Mouse (Mus musculus) urinary bladder, adult 18-20 months (tissue): ENCODE data around the gene Tmem163.

Experiments
- DNase-seq, 2 experiments: peaks; one replicate each; pipeline ENCODE4 v3.0.0; 2022; ENCODE audit warnings: low spot score in 2 of 2, mixed read lengths in 2 of 2

The Tmem163 gene

DNA sequence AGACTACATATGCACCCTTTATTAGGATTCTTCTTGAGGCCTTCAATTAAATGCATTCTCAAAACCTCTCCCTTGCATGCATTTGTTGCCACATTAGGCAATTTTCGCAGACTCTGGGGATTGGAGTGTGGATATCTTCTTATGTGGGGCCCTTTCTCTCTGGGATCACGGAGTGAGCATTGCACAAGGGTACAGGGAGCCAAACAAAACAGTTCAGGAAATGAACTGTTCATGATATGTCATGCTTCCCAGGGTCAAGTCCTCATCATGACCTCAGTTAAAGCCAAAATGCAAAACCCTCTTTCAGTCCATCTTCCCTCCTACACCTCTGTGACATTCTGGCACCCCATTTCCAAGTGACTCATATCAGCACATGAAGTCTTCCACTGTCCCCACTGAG is 27.8 kb downstream of the Tmem163 start:
- DNase-seq = no peak

DNA sequence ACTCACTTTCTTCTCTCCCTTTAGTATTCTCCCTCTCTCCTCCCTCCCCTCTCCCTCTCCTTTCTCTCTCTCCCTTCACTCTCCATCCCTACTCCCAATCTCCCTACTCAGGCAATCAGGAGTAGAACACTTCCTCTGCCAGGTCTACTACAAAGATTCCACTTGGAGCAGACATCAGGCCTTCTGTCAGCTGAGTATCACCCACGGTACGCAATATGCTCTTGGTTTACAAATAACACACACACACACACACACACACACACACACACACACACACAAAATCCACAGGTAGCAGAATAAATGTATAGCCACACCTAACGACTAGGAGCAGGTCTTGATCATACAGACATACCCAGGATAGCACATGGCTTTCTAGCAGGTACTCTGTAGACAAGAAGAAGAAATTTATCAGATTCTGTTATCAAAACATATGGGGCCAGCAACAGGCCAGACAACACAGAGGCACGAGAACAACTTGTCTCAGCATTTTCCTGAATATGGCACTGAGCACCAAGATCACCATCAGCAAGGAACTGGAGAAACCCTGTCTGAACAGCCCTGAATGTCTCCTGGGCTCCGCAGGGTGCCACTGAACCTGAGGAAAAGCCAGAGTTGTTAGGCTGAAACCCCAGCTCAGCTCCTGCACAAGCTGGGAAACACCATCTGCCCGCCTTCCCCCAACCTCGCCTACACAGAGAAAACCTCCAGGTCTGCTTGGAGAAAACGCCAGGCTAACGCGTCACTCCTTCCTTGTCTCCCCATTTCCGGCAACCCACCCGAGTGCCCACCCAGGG is 36.2 kb downstream of the Tmem163 start:
- DNase-seq = no peak

DNA sequence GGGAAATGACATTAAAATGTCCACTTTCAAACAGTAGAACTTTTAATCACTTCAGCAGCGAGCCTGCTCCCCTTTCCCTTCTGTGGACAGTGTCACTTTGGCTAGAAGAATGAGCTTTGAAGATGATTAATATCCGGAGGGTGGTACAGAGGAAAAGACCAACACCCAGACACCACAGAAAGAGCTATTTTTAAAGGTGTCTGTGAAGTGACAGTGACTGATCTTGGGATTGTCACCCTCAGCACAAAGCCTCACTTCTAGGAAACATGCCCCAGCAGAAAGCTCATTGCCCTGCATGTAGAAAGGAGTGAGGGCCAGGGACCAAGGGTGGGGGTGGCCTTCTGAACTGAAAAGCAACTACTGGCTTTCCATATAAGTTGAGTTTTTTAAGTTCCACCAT is 41.4 kb downstream of the Tmem163 start:
- DNase-seq = no peak

DNA sequence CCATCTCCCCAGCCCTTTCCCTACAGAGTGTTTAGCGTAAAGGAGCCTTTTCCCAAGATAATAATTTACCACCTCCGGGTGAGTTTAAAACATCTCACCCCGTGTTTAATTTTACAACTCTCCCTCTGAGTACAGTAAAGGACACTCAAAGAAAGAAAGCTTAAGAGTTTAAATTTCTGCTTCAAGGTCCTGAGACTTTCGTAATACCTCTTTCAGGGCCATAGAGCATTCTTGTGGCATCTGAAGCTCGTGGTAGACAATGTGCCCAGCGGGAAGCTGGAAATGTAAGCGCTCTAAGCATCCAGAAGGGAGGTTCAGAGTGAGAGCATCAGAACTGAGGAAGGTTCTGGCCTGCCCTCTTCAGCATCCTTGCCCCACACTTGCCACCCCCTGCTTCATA is 52.2 kb downstream of the Tmem163 start:
- no peak for DNase-seq

DNA sequence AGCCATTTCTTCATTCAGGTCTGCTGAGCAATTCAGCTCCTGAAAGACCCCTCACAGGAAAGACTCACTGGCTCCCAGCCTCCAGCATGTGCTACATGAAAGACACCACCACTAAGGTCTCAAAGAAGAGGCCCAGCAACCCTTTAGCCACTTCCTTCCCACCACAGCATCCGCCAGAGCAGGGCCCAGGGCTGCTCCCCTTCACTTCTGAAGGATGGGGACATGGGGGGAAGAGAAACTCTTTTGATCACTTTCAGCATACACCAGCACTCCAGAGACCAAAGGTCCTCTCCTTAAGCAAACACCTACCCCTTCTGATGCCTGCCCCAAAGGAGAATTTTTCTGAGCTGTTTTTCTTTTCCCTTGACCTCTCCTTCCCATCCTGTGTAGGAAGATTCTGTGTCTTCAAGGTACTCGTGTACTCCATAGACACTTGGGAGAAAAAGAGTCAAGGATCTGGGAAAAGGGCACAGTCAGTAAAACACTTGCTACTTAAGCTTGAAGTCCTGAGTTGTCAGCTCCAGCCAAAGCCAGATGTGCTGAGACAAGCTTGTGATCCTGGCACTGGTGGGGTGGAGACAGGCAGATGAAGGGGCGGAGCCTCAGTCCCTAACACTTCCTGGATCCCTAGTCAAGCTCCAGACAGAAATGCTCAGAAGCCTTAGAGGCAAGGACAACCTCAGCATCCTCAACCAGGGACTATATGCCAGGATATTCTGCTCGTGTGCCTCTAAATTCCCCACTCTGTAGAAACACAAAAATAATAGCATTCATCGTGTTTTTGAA is 53.6 kb downstream of the Tmem163 start:
- no peak for DNase-seq

DNA sequence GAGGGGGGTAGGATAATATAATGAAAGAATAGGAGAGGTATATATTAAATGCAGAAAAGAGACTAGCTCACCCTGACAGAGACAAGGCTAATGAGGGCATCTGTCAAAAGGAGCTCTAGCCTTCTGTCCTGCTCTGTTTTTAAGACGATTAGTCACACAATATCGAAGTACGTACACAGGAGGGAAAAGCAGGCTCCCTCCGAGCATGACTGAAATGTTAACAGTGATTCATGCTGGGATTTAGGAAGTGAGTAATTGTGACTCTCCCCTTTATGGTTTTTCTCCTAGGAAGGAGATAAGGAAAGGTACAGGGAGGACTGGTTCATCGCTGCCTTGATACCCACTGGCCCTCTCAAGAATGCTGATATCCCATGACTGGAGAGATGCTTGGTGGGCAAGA is 57.0 kb downstream of the Tmem163 start:
- DNase-seq = no peak

DNA sequence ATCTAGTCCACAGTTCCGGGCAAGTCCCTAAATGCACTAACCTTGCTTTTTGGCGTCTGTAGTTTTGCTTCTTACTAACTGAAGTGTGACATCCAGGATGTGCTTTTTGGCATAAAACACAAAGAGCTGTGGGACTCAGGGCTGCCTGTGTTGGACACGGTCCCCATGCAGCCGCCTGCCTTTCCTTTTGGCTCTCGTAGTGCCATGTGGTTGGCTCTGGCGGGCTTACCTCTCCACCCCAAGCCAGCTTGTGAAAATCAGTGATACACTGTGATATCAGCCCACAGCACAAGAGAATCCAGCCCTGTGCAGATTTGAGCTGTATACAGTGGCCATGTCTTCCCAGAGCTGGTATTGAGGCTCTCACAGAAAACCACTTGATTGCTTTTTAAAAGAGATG is 60.3 kb downstream of the Tmem163 start:
- no peak for DNase-seq

DNA sequence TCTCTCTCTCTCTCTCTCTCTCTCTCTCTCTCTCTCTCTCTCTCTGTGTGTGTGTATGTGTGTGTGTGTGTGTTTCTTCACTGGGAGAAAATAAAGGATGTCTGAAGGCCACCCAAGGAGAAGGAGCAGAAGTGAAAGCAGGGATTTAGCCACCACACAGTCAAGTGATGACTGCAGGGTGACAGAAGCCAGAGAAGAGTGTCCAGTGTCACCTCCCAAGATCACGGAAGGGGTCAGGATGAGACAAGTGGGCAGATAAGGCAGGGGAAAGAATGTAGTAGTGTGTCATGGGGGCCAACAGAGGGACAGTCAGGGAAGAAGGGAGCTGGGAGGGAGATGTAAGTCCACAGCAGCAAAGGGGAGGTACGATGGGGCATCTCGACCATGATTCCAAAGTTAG is 69.0 kb downstream of the Tmem163 start:
- DNase-seq = no peak

DNA sequence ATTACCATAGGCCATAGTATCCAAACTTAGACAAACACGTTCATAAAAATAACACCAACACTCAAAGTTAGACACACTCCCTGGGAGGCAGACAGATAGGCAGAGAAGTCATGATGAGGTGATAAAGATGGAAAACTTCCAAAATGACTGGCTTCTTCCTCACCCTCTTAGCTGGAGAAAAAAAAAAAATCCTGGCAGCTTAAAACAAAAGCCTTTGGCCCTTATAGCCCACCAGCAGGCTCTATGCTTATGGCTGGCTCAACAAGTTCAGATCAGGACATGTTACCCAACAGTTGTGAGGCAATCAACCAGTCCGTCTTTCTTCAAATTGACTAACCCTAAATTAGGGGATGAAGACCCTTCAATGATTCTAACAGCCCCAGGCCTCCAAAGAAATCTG is 69.5 kb downstream of the Tmem163 start:
- DNase-seq = no peak

DNA sequence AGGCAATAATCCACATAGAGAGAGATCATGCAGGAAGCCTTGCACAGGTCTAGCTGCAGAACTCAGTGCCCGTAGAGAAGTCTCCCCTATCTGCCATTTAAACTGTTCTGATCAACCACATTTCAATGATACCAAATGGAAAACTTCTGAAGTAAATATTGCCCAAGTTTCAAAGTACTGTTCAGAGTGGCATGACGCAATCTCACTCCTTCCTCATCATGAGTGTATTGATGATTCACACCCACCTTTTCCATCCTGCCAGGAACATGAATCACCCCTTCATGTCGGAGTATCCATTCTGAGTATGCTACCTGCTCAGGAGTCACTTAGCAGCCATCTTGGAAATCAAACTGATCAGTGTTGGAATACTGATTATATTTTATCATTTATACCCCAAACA is 71.0 kb downstream of the Tmem163 start:
- DNase-seq = no peak

DNA sequence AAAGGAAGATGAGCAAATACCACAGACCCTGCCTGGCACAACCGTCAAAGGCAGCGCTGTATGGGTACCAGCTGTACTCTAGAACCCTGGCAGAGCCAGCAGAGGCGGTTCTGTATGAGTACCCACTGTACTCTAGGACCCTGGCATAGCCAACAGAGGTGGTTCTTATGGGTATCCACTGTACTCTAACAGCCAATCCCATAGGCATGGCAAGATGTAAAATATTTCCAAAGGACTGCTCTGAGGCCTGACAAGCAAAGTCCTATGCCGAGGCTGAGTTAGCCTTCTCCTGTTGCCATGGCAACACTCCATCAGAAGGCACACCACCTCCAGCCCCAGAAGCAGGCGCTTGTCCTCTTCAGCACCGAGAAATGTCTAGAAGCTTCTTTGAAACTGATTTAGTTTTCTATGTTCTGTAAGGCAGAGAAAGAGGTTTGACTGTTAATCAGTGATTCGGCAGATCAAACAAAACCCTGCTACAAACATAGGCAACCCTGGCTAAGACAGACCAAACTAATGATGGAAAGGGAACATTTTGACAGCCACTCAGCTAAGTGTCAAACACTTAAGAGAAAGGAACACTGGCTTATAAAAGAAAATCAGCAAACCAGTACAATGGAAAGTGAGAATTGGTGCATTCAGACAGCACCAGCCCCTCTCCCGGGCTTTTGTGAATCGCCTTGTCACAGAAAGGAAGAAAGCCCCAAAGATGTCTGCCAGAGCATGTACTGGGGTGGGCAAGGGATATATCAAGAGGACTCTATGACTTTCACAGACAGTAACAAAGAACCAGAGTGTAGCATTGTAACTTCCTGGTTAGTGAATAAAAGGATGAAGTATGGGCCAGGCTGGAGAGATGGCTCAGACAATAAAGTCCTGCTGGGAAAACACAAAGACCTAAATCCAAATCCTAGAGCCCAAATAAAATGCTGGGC is 75.4 kb downstream of the Tmem163 start:
- DNase-seq = no peak

DNA sequence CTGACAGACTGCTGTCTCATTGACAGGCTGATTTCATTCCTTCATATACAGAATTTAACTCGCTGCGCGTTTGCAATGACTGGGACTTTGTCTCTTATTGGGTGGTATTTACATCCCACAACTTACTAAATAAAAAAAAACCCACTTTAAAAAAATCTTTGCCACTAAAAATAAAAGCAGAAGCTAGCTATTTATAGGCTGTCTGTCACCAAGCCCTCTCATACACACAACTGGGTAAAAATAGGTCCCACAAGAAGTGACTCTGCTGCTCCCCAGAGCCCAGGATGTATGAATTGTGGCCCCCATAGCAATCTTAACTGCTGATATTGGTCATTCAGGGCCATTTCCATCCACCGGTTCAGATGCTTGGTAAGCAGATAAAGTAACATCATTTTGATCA is 83.2 kb downstream of the Tmem163 start:
- DNase-seq = no peak

DNA sequence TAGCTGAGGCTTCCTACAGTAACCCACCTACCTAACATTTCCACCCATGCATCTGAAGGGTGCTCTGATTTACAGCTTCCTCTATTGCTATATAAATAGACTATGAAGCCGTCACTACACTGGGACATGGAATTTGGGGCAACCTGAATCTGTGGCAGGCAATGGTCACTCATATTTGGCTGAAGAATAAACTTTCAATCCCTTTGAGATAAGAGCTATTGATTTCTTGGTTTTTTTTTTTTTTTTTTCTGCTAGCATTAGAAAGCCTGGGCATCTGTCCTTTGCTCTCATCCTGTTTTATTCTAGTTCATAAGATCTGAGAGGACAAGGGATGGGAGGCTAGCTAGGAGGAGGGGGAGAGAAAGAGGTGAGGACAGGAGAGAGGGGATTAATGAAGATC is 83.6 kb downstream of the Tmem163 start:
- DNase-seq = no peak

DNA sequence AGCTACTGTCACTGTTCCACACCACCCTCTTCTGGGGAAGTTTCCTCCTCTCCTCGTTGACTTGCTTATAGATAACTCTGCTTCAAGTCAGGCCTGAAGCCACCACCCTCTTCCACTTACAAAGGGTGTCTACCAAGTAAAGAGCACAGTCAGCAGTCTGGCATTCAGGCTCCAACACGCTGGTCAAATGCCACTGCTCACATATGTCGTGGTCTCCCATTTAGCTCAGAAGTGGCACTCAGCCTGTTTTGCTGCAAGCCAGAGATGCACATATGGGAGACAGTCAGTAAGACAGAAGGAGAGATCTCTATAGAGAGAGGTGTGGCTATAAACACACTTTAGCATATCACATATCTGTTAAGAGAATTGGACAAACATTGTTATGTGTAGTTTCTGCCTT is 89.8 kb downstream of the Tmem163 start:
- DNase-seq = no peak

DNA sequence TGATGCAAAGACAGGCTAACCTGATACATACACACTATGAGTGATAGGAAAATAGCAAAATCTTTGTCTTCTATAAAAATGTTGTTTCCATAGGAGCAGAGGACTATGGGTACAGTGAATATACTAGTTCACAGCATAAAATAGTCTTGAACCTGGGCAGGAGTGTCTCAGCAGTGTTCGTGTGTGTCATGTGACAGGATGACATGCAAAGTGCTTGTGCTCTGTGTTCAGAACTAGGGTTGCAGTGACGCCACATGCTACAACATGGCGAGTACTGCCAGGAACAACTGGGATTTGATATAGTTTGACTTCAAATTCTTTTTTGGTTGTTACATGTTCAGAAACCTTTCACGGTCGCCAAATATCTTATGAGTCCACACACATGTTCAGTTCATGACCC is 92.3 kb downstream of the Tmem163 start:
- DNase-seq = no peak

DNA sequence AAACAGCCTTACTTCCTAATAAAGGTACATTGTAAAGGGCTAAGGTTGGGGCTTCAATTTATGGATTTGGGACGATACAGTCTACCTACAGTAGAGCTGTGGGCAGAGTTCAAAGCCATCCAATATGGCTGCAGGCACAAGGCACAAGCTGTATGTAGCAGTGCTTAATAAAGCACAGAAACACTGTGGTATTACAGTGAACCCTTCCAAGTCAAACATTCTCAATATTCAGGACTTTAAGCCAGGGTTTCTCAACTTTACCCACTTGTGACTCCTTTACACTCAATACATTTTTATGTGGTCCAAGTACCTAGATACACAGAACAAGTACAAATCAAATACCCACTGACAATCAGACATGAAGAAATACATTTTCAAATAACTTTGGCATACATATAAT is 93.2 kb downstream of the Tmem163 start:
- no peak for DNase-seq

DNA sequence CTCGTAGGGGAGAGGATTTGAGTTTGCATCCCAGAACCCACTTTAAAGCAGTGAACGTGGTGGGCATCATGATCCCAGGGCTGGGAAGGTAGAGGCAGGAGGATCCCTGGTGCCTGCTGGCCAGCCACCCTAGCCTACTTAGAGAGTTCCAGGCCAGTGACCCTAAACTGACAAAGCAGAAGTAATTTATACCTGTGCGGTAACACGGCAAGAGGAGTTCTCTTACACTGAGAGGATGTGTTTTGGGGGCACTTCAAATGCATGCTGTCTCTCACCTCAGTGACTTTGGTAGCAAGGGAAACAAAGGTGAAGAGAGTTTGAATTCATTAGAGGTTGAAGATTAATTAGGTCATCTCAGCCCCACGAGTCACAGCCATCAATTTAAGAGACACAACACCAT is 101.4 kb downstream of the Tmem163 start:
- no peak for DNase-seq

DNA sequence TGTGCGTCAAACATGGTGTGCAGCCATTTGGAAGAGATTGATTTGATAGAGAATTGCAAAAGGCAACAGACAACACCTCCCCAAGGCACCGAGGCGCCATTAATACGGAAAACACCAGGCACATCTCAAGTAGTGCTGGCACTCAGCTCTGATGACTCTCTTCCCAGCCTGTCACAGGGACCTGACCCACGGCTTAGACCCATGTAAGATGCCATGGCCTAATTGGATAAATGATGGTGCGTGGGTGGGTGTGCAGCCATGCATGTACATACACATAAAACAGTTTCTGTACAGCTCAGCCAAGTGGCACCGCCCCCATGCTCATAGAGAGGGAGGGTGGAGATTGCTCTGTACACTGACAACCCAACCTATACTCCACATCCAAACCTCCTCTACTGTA is 102.3 kb downstream of the Tmem163 start:
- no peak for DNase-seq

DNA sequence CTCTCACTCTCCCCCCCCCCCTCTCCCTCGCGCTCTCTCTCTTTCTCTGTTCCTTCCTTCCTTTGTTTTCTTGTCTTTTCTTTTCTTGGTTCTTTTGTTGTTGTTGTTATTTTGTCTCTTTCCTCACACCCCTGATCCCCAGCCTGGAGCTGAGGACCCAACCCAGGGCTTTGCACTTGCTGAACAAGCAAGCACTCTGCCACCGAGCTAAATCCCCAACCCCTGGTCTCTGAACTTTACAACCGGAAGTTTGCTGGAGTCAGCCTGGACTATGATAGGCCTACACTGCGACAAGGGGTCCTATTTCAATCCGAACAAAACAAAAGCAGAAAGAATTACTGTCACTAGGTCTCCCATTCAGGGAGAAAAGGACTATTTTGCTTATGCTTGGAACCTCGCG is 102.8 kb downstream of the Tmem163 start:
- DNase-seq = no peak

DNA sequence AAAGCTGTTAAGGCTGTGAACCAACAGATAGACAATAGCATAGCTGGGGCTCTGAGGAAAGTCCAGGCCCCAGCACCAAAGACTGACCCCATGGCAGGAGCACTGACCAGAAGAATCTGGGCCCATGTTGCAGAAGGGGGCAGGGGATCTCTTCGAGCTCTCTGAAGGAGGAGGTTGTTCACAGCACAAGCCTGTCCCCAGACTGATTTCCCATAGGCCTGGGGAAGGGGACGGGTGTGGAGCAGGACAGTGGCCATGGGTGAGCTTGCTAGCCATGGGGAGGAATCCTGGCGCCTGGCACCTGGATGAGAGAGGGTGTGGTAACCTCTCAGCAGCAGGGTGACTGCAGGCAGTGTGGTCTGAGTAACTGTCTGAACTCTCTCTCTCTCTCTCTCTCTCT is 103.2 kb downstream of the Tmem163 start:
- no peak for DNase-seq

DNA sequence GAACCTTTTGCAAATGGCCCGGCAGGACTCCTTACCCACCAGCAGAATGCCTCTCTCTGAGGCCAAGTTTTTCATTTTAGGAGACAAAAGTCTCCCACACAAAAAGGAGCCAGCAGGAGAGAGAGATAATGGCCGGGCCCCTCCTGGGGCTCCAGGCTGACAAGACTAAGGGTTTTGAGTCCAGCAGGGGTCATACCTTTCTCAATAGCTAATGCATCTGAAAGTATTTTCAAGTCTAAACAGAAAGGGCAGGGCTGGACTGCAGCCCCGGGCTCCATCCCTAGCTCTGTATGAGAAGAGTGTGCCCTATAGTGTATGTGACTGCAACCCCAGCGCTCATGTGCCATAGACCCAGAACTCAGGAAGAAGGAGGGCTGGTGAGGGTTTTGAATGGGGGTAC is 103.7 kb downstream of the Tmem163 start:
- DNase-seq = no peak

DNA sequence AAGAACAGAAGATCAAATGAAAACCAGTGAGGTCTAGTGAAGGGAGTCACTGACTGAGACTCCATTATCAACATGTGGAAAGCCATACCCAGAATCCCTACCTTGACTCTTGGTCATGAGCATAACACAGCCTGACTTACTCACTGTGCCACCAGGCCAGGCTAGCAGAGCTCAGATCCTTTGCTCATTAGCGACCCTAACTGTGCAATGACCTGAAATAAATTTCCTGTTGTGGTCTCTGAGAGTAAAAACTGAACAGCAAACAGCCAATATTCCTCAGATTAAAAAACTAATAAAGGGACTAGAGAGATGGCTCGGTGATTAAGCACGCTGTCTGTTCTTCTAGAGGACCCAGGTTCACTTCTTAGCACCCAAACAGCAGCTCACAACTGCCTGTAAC is 106.2 kb downstream of the Tmem163 start:
- no peak for DNase-seq
